14 mouse cellular contexts compared by ENCODE assay signal in genomic region chr11:18715050-18715850, GRCm38 (mm10).
DNase-seq lines count a peak whose midpoint lies in the region; ATAC-seq and TF ChIP-seq lines count a peak whose summit lies in the region.
"Had no signal": no experiment of that assay in that cellular context is flagged by ENCODE, and none has a peak within 500 bp of the region (broad histone marks: within the 10 kb centered on the region; RNA-seq: fewer than 3 reads in every experiment).

No protein-coding gene starts in this region.

- H3K4me3 ChIP-seq in hindbrain, embryonic 13.5 days = no peak overlapping the region
- no peak overlapping the region for H3K4me3 ChIP-seq in hindbrain, embryonic 11.5 days (ENCODE audit: low read depth, low read length)
- H3K4me3 ChIP-seq in lung, embryonic 15.5 days = no peak overlapping the region
- no peak overlapping the region for H3K4me3 ChIP-seq in embryonic facial prominence, embryonic 10.5 days
- no peak overlapping the region for H3K4me3 ChIP-seq in stomach, embryonic 14.5 days (ENCODE audit: low read depth, low read length)
- H3K4me3 ChIP-seq in gastrocnemius, adult 2 months = no peak overlapping the region
- no peak overlapping the region for H3K4me3 ChIP-seq in liver, postnatal 0 days (ENCODE audit: low read depth, low read length)

- no peaks in the 10 kb centered on the region for H3K9me3 ChIP-seq in hindbrain, embryonic 13.5 days
- no peaks in the 10 kb centered on the region for H3K9me3 ChIP-seq in hindbrain, embryonic 11.5 days (ENCODE audit: control insufficient read depth, low read length)
- H3K9me3 ChIP-seq in lung, embryonic 15.5 days = no peaks in the 10 kb centered on the region
- no peaks in the 10 kb centered on the region for H3K9me3 ChIP-seq in embryonic facial prominence, embryonic 10.5 days
- H3K9me3 ChIP-seq in stomach, embryonic 14.5 days (ENCODE audit: control insufficient read depth, low read depth, low read length) = no peaks in the 10 kb centered on the region
- H3K9me3 ChIP-seq in liver, postnatal 0 days (ENCODE audit: low read length) = no peaks in the 10 kb centered on the region

- intact Hi-C loops in gastrocnemius, adult 2 months (cut with DNase I) = no loop called here

- H3K27me3 ChIP-seq in hindbrain, embryonic 13.5 days = no peaks in the 10 kb centered on the region
- no peaks in the 10 kb centered on the region for H3K27me3 ChIP-seq in hindbrain, embryonic 11.5 days (ENCODE audit: control insufficient read depth, insufficient read depth, low read length)
- H3K27me3 ChIP-seq in lung, embryonic 15.5 days = no peaks in the 10 kb centered on the region
- no peaks in the 10 kb centered on the region for H3K27me3 ChIP-seq in embryonic facial prominence, embryonic 10.5 days (replicated peaks; ENCODE audit: low read depth, poor library complexity, severe bottlenecking)
- H3K27me3 ChIP-seq in stomach, embryonic 14.5 days (ENCODE audit: control insufficient read depth, insufficient read depth, low read length) = no peaks in the 10 kb centered on the region
- H3K27me3 ChIP-seq in liver, postnatal 0 days (ENCODE audit: insufficient read depth, low read length) = no peaks in the 10 kb centered on the region
- H3K27me3 ChIP-seq: Patski had no signal

- 48% methylated on average over 2 of the region's 2 CpGs for WGBS in hindbrain, embryonic 13.5 days
- WGBS in hindbrain, embryonic 11.5 days = 69% methylated on average over 2 of the region's 2 CpGs
- 25% methylated on average over 2 of the region's 2 CpGs for WGBS in lung, embryonic 15.5 days
- 57% methylated on average over 2 of the region's 2 CpGs for WGBS in embryonic facial prominence, embryonic 10.5 days
- WGBS in stomach, embryonic 14.5 days = 14% methylated on average over 2 of the region's 2 CpGs
- 61% methylated on average over 2 of the region's 2 CpGs for WGBS in liver, postnatal 0 days (ENCODE audit: insufficient replicate concordance)

- DNase-seq in hindbrain, embryonic 11.5 days (ENCODE audit: low spot score) = no peak
- DNase-seq in lung, adult 18-20 months = no peak
- peak; percentile 11 for DNase-seq in embryonic facial prominence, embryonic 10.5 days (ENCODE audit: low spot score)
- no peak for DNase-seq in gastrocnemius, adult 2 months
- no peak for DNase-seq in liver, postnatal 0 days
- DNase-seq: adrenal gland, adult 8-10 months; right cerebral cortex, postnatal 4 days; thymus, adult 18-20 months had no signal

- peaks cover 11% of the 10 kb centered on the region; the same call in 1 of the 2 replicates for H3K4me1 ChIP-seq in hindbrain, embryonic 13.5 days (replicated peaks)
- no peaks in the 10 kb centered on the region for H3K4me1 ChIP-seq in hindbrain, embryonic 11.5 days (replicated peaks; ENCODE audit: control insufficient read depth, insufficient read depth, low read length)
- H3K4me1 ChIP-seq in lung, embryonic 15.5 days = peaks cover 8% of the 10 kb centered on the region
- H3K4me1 ChIP-seq in embryonic facial prominence, embryonic 10.5 days = peaks cover 19% of the 10 kb centered on the region
- H3K4me1 ChIP-seq in stomach, embryonic 14.5 days (ENCODE audit: control insufficient read depth, insufficient read depth, low read length) = peaks cover 14% of the 10 kb centered on the region; the same call in 1 of the 2 replicates
- no peaks in the 10 kb centered on the region for H3K4me1 ChIP-seq in liver, postnatal 0 days (ENCODE audit: insufficient read depth)

- TF ChIP-seq CTCF in gastrocnemius, adult 2 months (IDR thresholded peaks at IDR 0.05) = no peak
- TF ChIP-seq CTCF in liver, postnatal 0 days (IDR thresholded peaks at IDR 0.05; ENCODE audit: low read depth) = no peak

- H3K27ac ChIP-seq in hindbrain, embryonic 13.5 days = peak overlapping the region; percentile 56; the same call in 1 of the 2 replicates
- H3K27ac ChIP-seq in hindbrain, embryonic 11.5 days (ENCODE audit: low read depth, low read length) = no peak overlapping the region
- H3K27ac ChIP-seq in lung, embryonic 15.5 days = peak overlapping the region; percentile 33
- no peak overlapping the region for H3K27ac ChIP-seq in embryonic facial prominence, embryonic 10.5 days (replicated peaks)
- H3K27ac ChIP-seq in stomach, embryonic 14.5 days (ENCODE audit: low read length) = peak overlapping the region; percentile 80; the same call in 1 of the 2 replicates
- H3K27ac ChIP-seq in gastrocnemius, adult 2 months = no peak overlapping the region
- H3K27ac ChIP-seq in liver, postnatal 0 days (ENCODE audit: low read depth) = no peak overlapping the region

- H3K9ac ChIP-seq in hindbrain, embryonic 13.5 days = no peak overlapping the region
- H3K9ac ChIP-seq in hindbrain, embryonic 11.5 days (ENCODE audit: low read depth, low read length) = no peak overlapping the region
- no peak overlapping the region for H3K9ac ChIP-seq in lung, embryonic 15.5 days
- H3K9ac ChIP-seq in stomach, embryonic 14.5 days (replicated peaks; ENCODE audit: low read depth, low read length) = no peak overlapping the region
- no peak overlapping the region for H3K9ac ChIP-seq in liver, postnatal 0 days (replicated peaks)

- H3K4me2 ChIP-seq in hindbrain, embryonic 13.5 days = no peak overlapping the region
- H3K4me2 ChIP-seq in hindbrain, embryonic 11.5 days (replicated peaks; ENCODE audit: low read depth, low read length) = no peak overlapping the region
- no peak overlapping the region for H3K4me2 ChIP-seq in lung, embryonic 15.5 days
- no peak overlapping the region for H3K4me2 ChIP-seq in stomach, embryonic 14.5 days (replicated peaks; ENCODE audit: low read depth, low read length)
- H3K4me2 ChIP-seq in liver, postnatal 0 days (ENCODE audit: low read depth, low read length) = no peak overlapping the region
- H3K4me2 ChIP-seq: liver, embryonic 11.5 days; midbrain, embryonic 11.5 days had no signal

- ATAC-seq in hindbrain, embryonic 13.5 days (ENCODE audit: low FRiP score) = no peak
- ATAC-seq in hindbrain, embryonic 11.5 days (ENCODE audit: low FRiP score) = no peak
- no peak for ATAC-seq in lung, embryonic 15.5 days (ENCODE audit: borderline replicate concordance, extremely low read depth, low FRiP score, low TSS enrichment)
- ATAC-seq in stomach, embryonic 14.5 days (ENCODE audit: insufficient number of reproducible peaks, insufficient read depth, low FRiP score, low read depth) = peak; percentile 23; the same call in 1 of the 2 replicates
- ATAC-seq in liver, postnatal 0 days = no peak
- ATAC-seq: Patski had no signal

- no peak for TF ChIP-seq EP300 in liver, postnatal 0 days (IDR thresholded peaks at IDR 0.05; ENCODE audit: low read depth)

- no peaks in the 10 kb centered on the region for H3K36me3 ChIP-seq in hindbrain, embryonic 13.5 days
- H3K36me3 ChIP-seq in hindbrain, embryonic 11.5 days (ENCODE audit: control insufficient read depth, insufficient read depth, low read length) = no peaks in the 10 kb centered on the region
- no peaks in the 10 kb centered on the region for H3K36me3 ChIP-seq in lung, embryonic 15.5 days
- no peaks in the 10 kb centered on the region for H3K36me3 ChIP-seq in embryonic facial prominence, embryonic 10.5 days (replicated peaks)
- H3K36me3 ChIP-seq in stomach, embryonic 14.5 days (ENCODE audit: control insufficient read depth, insufficient read depth, low read length) = no peaks in the 10 kb centered on the region
- H3K36me3 ChIP-seq in liver, postnatal 0 days (replicated peaks; ENCODE audit: insufficient read depth, low read length) = no peaks in the 10 kb centered on the region

Comparison
In these comparisons a context has a peak if more than half of its experiments do, and no peak if none do; other contexts are left out.
1. H3K27ac ChIP-seq: peak in hindbrain, embryonic 13.5 days (single experiment), lung, embryonic 15.5 days (single experiment) and stomach, embryonic 14.5 days (single experiment); none in hindbrain, embryonic 11.5 days (single experiment), embryonic facial prominence, embryonic 10.5 days (single experiment), gastrocnemius, adult 2 months (single experiment) and liver, postnatal 0 days (single experiment).